Mouse (Mus musculus): ENCODE measurements at regions not wholly inside any gene's neighbourhood (a gene's known extent, or its start where the extent isn't known, plus 50 kb on each side); places are given as distances from the start of the nearest gene placed in this dataset.

DNA sequence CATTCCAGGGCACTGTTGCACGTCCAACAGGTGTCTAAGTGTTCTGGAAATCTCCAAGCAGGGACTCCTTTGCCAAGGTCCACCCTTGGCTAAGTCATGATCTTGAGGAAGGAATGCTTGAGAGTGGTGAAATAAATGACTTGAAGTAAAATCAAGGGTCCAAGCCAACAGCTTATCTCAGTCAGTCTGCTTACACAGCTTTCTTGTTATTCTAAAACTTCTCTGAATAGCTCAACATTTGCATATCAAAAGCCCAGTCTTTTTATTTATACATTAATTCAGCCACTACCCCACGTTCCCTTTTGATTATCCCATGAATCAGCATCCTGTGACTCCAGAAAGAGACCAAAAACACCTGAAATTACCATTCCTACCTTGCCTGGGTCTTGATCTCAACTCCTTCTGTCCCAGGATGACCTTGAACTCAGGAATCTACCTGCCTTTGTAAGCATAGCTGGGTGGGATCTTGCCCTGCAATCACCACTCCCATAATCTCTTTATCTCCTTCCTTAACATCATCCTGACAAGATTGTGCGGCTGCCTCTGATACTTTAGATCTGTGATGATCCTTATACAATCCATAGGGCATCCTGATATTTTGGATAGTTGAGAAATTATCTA, 57.5 kb upstream of the Sestd1 start:
- Histone ChIP-seq H3K27ac (ENCODE audit: control insufficient read depth, insufficient read depth, low read depth, low read length, poor library complexity) (no peak overlapping the region), H3K4me3 (replicated peaks; ENCODE audit: control insufficient read depth, low read depth, low read length) (no peak overlapping the region), H3K4me1 (ENCODE audit: control insufficient read depth, insufficient read depth, low read length) (no peaks in the 10 kb centered on the region)
- TF ChIP-seq POLR2A (IDR thresholded peaks at IDR 0.05; ENCODE audit: borderline replicate concordance, control insufficient read depth, low read depth, low read length) (no peak), CTCF (IDR thresholded peaks at IDR 0.05; ENCODE audit: control insufficient read depth, insufficient read depth, low read length) (no peak)
- whole genome bisulfite sequencing: 73% methylated on average over 3 of the region's 3 CpGs

DNA sequence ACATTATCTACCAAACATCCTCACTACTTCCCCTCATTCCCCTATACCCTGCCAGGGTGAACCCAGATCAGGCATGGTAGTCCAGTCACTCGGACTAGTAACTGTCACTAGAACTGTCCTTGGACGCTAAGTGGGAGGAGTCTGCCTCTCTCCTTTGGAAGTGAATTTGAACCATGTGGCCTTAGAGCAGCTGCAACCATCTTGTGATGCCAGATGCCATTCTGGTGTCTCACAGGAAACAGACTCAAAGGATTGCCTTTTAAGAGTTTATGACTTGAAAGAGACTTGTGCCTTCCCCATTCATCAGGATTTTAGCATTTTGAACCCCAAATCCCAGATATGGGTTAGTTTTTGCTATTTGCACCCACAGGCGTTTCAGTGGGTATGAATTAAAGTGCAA, 56.9 kb upstream of the Sestd1 start:
- WGBS: 78% methylated on average over 3 of the region's 3 CpGs
- Histone ChIP-seq H3K4me3 (replicated peaks; ENCODE audit: control insufficient read depth, low read depth, low read length) (no peak overlapping the region), H3K27ac (ENCODE audit: control insufficient read depth, insufficient read depth, low read depth, low read length, poor library complexity) (no peak overlapping the region), H3K4me1 (ENCODE audit: control insufficient read depth, insufficient read depth, low read length) (no peaks in the 10 kb centered on the region)
- no peak for TF ChIP-seq POLR2A (IDR thresholded peaks at IDR 0.05; ENCODE audit: borderline replicate concordance, control insufficient read depth, low read depth, low read length)
- TF ChIP-seq CTCF (IDR thresholded peaks at IDR 0.05; ENCODE audit: control insufficient read depth, insufficient read depth, low read length): no peak

DNA sequence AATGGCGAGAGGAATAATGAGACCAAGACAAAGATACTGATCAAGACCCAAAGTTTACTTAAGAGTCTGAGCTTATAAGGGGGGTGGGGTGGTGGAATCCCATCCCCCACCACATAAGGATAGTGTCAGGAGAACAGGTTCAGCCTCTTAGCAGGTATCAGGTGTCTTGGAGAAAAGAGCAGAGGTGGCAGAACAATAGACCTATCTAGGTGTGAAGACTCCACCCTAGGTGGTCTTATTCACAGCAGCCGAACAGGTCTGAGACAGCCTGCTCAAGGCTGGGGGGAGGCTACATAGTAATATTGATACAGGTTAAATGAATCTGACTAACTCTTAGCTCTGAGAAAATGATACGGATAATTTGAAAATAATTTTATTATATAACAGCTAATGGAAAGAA, 56.4 kb upstream of the Sestd1 start:
- Histone ChIP-seq H3K4me1 (ENCODE audit: control insufficient read depth, insufficient read depth, low read length) (no peaks in the 10 kb centered on the region), H3K4me3 (replicated peaks; ENCODE audit: control insufficient read depth, low read depth, low read length) (no peak overlapping the region), H3K27ac (ENCODE audit: control insufficient read depth, insufficient read depth, low read depth, low read length, poor library complexity) (no peak overlapping the region)
- 80% methylated on average over 3 of the region's 3 CpGs for WGBS
- TF ChIP-seq CTCF (IDR thresholded peaks at IDR 0.05; ENCODE audit: control insufficient read depth, insufficient read depth, low read length) (no peak), POLR2A (IDR thresholded peaks at IDR 0.05; ENCODE audit: borderline replicate concordance, control insufficient read depth, low read depth, low read length) (no peak)

DNA sequence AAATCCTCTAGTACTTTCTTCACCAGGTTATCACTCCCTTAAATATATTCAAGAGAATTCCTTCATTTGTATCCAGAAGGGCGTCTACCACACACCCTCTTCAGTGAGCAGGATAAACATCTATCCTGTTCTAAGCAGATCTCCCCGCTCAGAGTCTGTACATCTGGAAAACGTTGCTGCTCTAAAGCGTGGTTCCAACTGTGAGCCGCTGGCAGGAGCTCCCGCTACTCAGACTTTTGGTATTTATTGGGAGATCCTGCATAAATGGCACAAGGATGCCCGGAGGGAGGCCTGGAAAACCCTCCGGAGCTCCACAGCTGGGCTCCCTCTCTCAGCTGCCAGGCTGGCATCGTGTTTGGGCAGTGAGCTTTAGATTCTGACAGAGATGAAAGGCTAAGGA, 54.3 kb upstream of the Sestd1 start:
- no peak for TF ChIP-seq CTCF (IDR thresholded peaks at IDR 0.05; ENCODE audit: control insufficient read depth, insufficient read depth, low read length)
- TF ChIP-seq POLR2A (IDR thresholded peaks at IDR 0.05; ENCODE audit: borderline replicate concordance, control insufficient read depth, low read depth, low read length): no peak
- H3K4me3 ChIP-seq (replicated peaks; ENCODE audit: control insufficient read depth, low read depth, low read length): no peak overlapping the region
- WGBS: 86% methylated on average over 9 of the region's 9 CpGs
- H3K27ac ChIP-seq (ENCODE audit: control insufficient read depth, insufficient read depth, low read depth, low read length, poor library complexity): no peak overlapping the region
- H3K4me1 ChIP-seq (ENCODE audit: control insufficient read depth, insufficient read depth, low read length): no peaks in the 10 kb centered on the region

DNA sequence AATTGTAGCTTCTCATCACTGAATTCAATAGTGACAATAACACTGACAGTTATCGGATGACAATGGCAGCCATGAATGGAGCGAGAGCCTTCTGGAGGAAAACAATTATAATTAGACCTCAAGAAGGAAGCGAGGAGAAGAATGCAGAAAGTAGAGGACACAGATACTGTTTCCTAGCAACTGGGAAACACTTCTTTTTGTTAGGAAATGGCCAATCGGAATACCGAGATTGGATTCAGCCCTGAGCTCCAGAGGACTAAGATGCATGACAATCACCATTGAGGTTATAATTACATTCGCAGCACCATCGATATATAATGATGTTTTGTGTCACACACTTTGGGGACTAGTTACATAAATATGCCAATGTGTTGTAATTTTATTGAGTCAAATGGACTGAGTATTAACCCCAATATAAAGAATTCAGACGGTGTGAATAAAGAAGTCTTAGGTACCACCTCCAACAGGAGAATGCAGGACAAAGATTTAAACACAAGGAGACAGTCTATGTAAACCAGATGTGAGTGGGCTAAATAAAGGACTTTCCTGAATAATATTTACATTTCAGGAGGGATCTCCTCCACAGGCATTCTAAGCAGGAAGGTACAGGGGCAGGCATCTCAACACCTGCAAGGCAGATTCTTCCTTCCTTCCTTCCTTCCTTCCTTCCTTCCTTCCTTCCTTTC, 53.1 kb upstream of the Sestd1 start:
- Histone ChIP-seq H3K4me1 (ENCODE audit: control insufficient read depth, insufficient read depth, low read length) (no peaks in the 10 kb centered on the region), H3K4me3 (replicated peaks; ENCODE audit: control insufficient read depth, low read depth, low read length) (no peak overlapping the region), H3K27ac (ENCODE audit: control insufficient read depth, insufficient read depth, low read depth, low read length, poor library complexity) (no peak overlapping the region)
- TF ChIP-seq CTCF (IDR thresholded peaks at IDR 0.05; ENCODE audit: control insufficient read depth, insufficient read depth, low read length): no peak
- TF ChIP-seq POLR2A (IDR thresholded peaks at IDR 0.05; ENCODE audit: borderline replicate concordance, control insufficient read depth, low read depth, low read length): no peak
- 84% methylated on average over 8 of the region's 8 CpGs for WGBS
